Mouse (Mus musculus) stomach, embryonic 16.5 days (tissue): ENCODE results near the gene Spsb1. TPM values are rescaled to one million over a fixed set of nuclear protein-coding genes. Genes with fewer than 3 reads are reported as not detected.

Experiments used
- ATAC-seq: fragments of 200-750 bp; cut with Nextera tagmentation; 2 replicates; pipeline ENCODE4 v1.8.0; 2017; ENCODE audit warnings: moderate number of reproducible peaks, moderate TSS enrichment; ENCODE audit not compliant: insufficient read depth, low FRiP score
- H3K27ac ChIP-seq: fragments of 300-500 bp; sonication (generic); 2 replicates; pipeline ENCODE4 v1.5.1; 2014; ENCODE audit warnings: low read length
- H3K27me3 ChIP-seq: fragments of 300-500 bp; sonication (generic); 2 replicates; pipeline ENCODE4 v1.6.1; 2014; ENCODE audit warnings: low read length, control low read depth, mixed read lengths; ENCODE audit not compliant: control insufficient read depth, insufficient read depth
- H3K36me3 ChIP-seq: fragments of 300-500 bp; sonication (generic); 2 replicates; pipeline ENCODE4 v1.6.1; 2014; ENCODE audit warnings: low read length; ENCODE audit not compliant: control insufficient read depth, insufficient read depth
- H3K4me1 ChIP-seq: fragments of 300-500 bp; sonication (generic); 2 replicates; pipeline ENCODE4 v1.6.1; 2014; ENCODE audit warnings: low read length, control low read depth, mixed read lengths; ENCODE audit not compliant: control insufficient read depth, insufficient read depth
- H3K4me2 ChIP-seq: fragments of 300-500 bp; sonication (generic); 2 replicates; pipeline ENCODE4 v1.6.1; 2014; ENCODE audit warnings: low read depth, low read length, mixed read lengths
- H3K4me3 ChIP-seq: fragments of 300-500 bp; sonication (generic); replicated peaks from 2 replicates; pipeline ENCODE4 v1.5.1; 2014; ENCODE audit warnings: mild to moderate bottlenecking, low read length
- H3K9ac ChIP-seq: fragments of 300-500 bp; sonication (generic); 2 replicates; pipeline ENCODE4 v1.6.1; 2014; ENCODE audit warnings: low read length
- H3K9me3 ChIP-seq: fragments of 300-500 bp; sonication (generic); replicated peaks from 2 replicates; pipeline ENCODE4 v1.6.1; 2016; ENCODE audit warnings: low read length, control low read depth; ENCODE audit not compliant: control insufficient read depth
- WGBS: fragments of 180-500 bp; shearing (Covaris S2); extraction: QIAGEN DNeasy Blood & Tissue Kit; methylation state at CpG from one replicate; pipeline ENCODE4 v1.1.7; 2014; 5-methylcytosine and 5-hydroxymethylcytosine counted together
- polyA plus RNA-seq: library from polyadenylated mRNA; unstranded; fragments of >200 nt; fragmentation: Nextera tagmentation; extraction: Ambion mirVana; gene quantifications from 2 replicates; pipeline ENCODE4 v1.2.1, GENCODE M21; 2015

The Spsb1 gene
- polyA plus RNA-seq, 1 experiment from 2014 or later: 14.6 TPM

DNA sequence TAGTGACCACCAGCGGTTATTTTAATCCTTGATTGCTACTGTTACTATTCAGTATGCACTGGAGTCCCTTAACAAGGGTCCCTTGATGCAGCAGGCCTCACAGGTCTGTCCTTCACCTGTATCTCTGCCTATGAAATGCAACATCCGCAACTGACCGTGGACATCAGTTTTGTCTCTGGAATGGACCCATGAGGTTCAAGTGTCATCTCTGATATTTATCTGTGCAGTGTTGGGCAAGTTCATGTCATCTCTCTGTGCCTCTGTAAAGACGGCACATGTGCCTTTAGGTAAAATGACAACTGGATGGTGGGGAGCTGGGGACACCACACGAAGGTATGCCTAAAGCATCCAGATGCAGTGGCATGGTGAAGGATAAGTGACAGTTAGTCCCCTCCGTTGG, 96.7 kb downstream of the Spsb1 start:
- 77% methylated on average over 6 of the region's 6 CpGs for WGBS
- ATAC-seq: no peak
- H3K27ac ChIP-seq: no peak overlapping the region
- no peaks in the 10 kb centered on the region for H3K36me3 ChIP-seq
- H3K4me2 ChIP-seq: no peak overlapping the region
- no peak overlapping the region for H3K4me3 ChIP-seq
- H3K4me1 ChIP-seq: peaks cover 7% of the 10 kb centered on the region
- no peak overlapping the region for H3K9ac ChIP-seq
- H3K9me3 ChIP-seq: no peaks in the 10 kb centered on the region
- no peaks in the 10 kb centered on the region; the same call in 1 of the 2 replicates for H3K27me3 ChIP-seq

DNA sequence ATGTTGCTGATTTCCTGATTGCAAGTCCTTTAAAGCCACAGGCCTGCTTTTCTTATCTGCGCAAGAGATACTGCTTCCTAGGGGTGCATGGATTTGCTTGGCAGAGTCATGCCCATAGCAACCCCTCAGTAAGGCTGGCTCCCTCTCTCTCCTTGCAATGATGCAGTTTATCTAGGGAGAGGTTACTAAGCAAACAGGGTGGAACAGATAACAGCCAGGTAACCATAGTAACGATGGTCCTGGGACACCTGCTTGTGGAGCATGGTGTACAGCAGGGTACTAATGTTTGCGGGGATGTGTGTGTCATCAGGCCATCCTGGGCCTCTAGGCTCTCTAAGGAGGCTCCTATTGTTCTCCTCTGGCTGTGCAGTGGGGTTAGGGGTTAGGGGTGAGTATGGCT, 97.2 kb downstream of the Spsb1 start:
- Histone ChIP-seq H3K27me3 (no peaks in the 10 kb centered on the region; the same call in 1 of the 2 replicates), H3K9me3 (no peaks in the 10 kb centered on the region), H3K36me3 (no peaks in the 10 kb centered on the region), H3K9ac (no peak overlapping the region), H3K4me1 (peaks cover 7% of the 10 kb centered on the region), H3K4me3 (no peak overlapping the region), H3K27ac (no peak overlapping the region), H3K4me2 (no peak overlapping the region)
- 60% methylated on average over 3 of the region's 3 CpGs for WGBS
- no peak for ATAC-seq

DNA sequence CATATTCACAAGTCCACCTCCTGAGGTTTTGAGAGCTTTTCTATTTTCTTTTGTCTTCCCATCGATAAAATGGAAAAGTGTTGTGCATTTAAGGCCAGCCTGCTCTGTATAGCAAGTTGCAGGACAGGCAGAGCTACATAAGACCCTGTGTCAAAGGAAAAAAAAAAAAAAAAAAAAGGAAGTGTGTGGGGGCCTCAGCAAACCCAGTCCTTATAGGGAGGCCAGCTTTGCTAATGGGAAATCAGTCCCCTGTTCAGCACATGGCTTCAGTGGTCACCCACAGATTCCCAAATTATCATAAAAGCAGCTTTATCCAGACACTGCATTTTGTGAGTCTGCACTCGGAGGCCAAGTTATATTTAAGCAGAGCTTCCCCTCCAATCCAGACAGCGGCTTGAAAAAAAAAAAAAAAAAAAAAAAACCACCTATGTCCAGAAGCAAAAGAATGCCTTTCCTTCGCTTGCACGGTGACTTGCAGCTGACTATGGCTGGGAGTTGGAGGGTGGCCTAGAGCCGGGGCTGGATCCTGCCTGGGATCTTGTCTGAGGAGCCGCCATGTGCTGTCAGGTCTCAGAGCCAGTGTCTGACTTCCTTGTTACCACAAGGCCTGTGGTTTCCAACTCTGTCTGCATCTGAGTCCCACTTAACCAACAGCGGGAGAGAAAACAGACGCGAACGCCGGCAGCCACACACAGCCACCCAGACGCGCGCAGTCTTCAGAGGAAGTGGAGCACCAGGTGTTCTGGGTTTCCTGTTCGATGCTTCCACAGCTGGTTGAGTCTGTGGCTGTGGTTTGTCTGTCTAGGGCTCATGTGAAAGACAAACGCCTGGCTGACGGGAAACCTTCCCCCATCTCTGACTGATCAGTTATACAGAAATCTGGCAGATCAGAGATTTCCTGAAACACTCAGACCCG, 98.7 kb downstream of the Spsb1 start:
- Histone ChIP-seq H3K9me3 (no peaks in the 10 kb centered on the region), H3K36me3 (no peaks in the 10 kb centered on the region), H3K27me3 (no peaks in the 10 kb centered on the region; the same call in 1 of the 2 replicates), H3K27ac (peak overlapping the region; percentile 73), H3K4me2 (0 out of 2 replicates have a peak overlapping the region, but pooled peaks have one; percentile 10), H3K4me1 (peaks cover 7% of the 10 kb centered on the region), H3K4me3 (no peak overlapping the region), H3K9ac (0 out of 2 replicates have a peak overlapping the region, but pooled peaks have one; percentile 37)
- 39% methylated on average over 19 of the region's 19 CpGs for WGBS
- peak; percentile 42 for ATAC-seq

DNA sequence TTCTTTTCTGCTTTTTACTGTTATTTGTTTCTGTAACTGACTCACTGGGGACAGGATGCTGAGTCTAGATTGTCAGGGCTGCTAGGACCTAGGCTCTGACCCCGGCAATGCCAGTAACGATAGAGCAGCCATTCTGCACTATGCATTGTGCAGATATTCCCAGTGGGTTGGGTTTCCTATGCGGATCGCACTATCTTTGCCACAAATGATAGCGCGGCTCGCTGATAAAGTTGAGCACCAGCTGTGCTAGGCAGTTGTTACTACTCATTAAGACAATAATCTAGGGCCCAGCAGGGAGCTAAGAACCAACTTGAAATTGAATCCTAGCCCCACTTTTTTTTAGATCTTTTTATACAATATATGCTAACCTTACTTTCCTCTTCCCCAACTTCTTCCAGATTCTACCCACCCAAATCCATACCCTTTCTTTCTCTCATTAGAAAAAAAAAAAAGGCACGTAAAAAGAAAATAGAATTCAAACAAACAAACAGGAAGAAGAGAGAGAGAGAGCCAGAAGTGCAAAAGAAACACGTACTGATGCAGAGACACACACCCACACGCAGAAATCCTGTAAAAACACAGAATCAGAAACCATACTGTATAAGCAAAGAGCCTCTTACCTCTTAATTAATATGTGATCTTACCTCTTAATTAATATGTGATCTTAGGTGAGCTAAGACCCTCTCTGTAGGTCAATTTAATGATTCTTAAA, 99.5 kb downstream of the Spsb1 start:
- H3K4me3 ChIP-seq: no peak overlapping the region
- H3K9ac ChIP-seq: no peak overlapping the region
- WGBS: 71% methylated on average over 10 of the region's 10 CpGs
- H3K4me1 ChIP-seq: peaks cover 7% of the 10 kb centered on the region
- no peaks in the 10 kb centered on the region for H3K36me3 ChIP-seq
- H3K9me3 ChIP-seq: no peaks in the 10 kb centered on the region
- ATAC-seq: no peak
- H3K27ac ChIP-seq: no peak overlapping the region
- H3K27me3 ChIP-seq: no peaks in the 10 kb centered on the region; the same call in 1 of the 2 replicates
- 0 out of 2 replicates have a peak overlapping the region, but pooled peaks have one; percentile 50 for H3K4me2 ChIP-seq

DNA sequence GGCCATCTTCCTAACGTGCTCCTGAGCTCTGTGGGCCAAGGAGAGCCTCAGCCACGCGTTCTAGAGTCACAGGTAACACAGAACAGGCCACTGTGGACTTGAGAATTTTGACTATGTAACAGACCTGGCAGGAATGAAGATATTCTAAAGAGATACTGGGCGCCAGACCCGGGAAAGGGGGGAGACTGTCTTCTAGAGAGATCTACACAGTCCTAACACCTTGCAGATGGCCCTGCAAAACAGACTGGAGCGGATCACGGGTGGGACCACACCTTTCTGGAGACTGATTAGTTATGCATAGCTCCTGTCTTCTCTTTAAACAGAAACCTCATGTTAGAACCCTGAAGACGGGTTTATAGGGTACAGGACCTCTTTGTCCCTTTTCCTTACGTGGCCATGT, 100.1 kb downstream of the Spsb1 start:
- Histone ChIP-seq H3K27ac (peak overlapping the region; percentile 10; the same call in 1 of the 2 replicates), H3K9ac (peak overlapping the region; percentile 47), H3K4me1 (peaks cover 7% of the 10 kb centered on the region), H3K4me2 (peak overlapping the region; percentile 50), H3K36me3 (no peaks in the 10 kb centered on the region), H3K4me3 (no peak overlapping the region), H3K9me3 (no peaks in the 10 kb centered on the region), H3K27me3 (no peaks in the 10 kb centered on the region; the same call in 1 of the 2 replicates)
- WGBS: 62% methylated on average over 9 of the region's 9 CpGs
- ATAC-seq: no peak

DNA sequence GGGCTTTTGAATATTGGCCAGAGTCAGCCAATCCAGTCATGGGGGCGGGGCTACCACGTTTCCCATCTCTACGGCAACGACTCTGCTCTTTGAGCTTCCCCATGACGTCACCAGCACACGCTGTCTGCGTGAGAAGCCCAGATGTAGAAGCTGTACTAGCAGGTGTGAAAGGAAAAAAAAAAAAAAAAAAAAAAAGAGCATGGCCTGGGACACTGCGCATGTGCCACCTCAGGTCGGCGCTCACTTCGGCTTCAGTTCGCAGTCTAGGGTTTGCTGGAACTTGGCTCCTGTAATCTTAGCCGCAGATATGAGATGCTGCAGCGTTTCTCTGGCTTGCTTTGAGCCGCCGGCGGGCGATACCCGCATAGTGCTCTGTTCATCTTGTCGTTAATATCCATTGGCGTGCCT, 100.5 kb downstream of the Spsb1 start:
- Histone ChIP-seq H3K9ac (peak overlapping the region; percentile 47), H3K27ac (peak overlapping the region; percentile 10; the same call in 1 of the 2 replicates)
- 4% methylated on average over 21 of the region's 21 CpGs for WGBS

DNA sequence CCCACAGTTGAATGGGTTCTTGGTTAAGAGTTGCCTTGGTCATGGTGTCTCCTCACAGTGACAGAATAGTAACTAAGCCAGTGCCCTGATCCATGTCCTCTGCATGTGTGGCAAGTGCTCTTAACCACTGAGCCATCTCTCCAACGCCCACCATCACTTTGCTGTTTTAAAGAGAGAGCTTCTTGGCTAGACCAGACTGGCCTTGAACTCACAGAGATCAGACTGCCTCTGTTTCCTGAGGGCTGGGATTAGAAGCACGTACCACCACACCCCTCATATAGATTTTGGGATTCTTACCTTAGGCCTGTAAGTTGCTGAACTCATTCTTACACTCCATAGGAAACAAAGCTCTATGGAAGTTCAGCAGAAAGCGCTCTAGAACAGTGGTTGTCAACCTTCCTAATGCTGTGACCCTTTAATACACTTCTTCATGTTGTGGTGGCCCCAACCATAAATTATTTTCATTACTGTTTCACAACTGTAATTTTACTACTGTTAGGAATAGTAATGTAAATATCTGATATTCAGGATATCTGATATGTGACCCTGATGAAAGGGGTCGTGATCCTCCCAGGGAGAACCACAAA, 101.1 kb downstream of the Spsb1 start:
- H3K27ac ChIP-seq: no peak overlapping the region
- no peak overlapping the region; the same call in 1 of the 2 replicates for H3K4me3 ChIP-seq
- no peaks in the 10 kb centered on the region for H3K36me3 ChIP-seq
- H3K9me3 ChIP-seq: no peaks in the 10 kb centered on the region
- WGBS: 71% methylated on average over 4 of the region's 4 CpGs
- peak overlapping the region; percentile 50 for H3K4me2 ChIP-seq
- ATAC-seq: no peak
- peaks cover 7% of the 10 kb centered on the region for H3K4me1 ChIP-seq
- H3K9ac ChIP-seq: no peak overlapping the region
- no peaks in the 10 kb centered on the region; the same call in 1 of the 2 replicates for H3K27me3 ChIP-seq

More for the DNA sequence above, 100.5 kb downstream of the Spsb1 start:
- Histone ChIP-seq H3K4me1 (peaks cover 7% of the 10 kb centered on the region), H3K4me3 (peak overlapping the region; percentile 19), H3K36me3 (no peaks in the 10 kb centered on the region), H3K9me3 (no peaks in the 10 kb centered on the region), H3K4me2 (peak overlapping the region; percentile 50), H3K27me3 (no peaks in the 10 kb centered on the region; the same call in 1 of the 2 replicates)
- peak; percentile 59; the same call in 1 of the 2 replicates for ATAC-seq

DNA sequence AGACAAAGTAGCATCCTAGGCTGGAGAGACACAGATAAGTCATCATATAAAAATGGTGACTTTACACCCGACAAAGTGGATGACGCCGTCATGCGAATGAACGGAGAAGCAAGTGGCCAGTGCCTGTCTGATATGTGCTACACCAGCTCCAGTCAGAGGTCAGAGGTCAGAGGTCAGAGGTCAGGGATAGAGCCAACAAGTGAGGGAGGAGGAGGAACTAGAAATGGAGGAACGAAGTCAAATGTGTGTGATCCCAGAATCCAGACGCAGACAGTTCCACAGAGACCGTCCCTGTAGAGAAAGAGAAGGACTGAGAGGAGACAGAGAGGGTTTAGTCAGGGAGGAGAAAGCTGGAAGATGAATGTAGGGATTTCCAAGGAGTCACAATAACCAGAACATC, 103.3 kb downstream of the Spsb1 start:
- ATAC-seq: no peak
- Histone ChIP-seq H3K9me3 (no peaks in the 10 kb centered on the region), H3K4me2 (no peak overlapping the region), H3K27ac (no peak overlapping the region), H3K9ac (no peak overlapping the region), H3K36me3 (no peaks in the 10 kb centered on the region), H3K4me1 (peaks cover 7% of the 10 kb centered on the region), H3K27me3 (no peaks in the 10 kb centered on the region; the same call in 1 of the 2 replicates), H3K4me3 (no peak overlapping the region)
- 86% methylated on average over 8 of the region's 8 CpGs for WGBS
